Mouse (Mus musculus): ENCODE results near the gene Bid. TPM values are rescaled to one million over a fixed set of nuclear protein-coding genes. Genes with fewer than 3 reads are reported as not detected.
"Not testable (repeated sequence)": the region's sequence is repeated elsewhere in the genome, so short reads cannot be mapped to it uniquely, and the experiment has no call there.

Bid gene
- polyA plus RNA-seq, 1 experiment from 2014 or later = 58.5 TPM

DNA sequence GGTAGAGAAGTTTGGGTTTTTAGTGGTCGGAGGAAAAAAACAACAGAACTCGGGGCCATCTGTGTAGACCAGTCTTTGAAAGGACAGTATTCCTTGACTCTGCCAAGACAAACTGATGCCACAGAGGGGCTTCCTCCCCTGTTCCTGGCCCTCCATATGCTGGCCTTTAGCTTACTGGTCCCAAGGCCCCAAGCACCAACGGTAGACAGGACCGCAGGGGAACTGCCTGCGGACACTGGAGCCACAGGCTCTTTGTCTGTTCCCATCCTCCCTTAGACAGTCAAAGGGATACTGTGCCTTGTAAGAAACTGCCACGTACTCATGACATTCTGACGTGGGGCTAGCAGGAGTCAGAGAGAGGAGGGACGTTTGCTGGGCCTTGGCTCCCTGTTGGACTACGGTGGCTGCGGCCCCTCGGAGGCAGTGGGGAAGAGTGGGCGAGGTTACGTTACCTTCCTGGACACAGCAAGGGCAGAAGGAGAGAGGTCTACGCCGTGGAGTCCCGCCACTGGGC lies 20.5 kb upstream of the Bid start:
- ChIA-PET POLR2A (no interaction called here), CTCF (interaction anchor here (1.9 to 2.7 kb wide), 2 partner anchors 13 to 16 kb away, joined by 6 to 7 read pairs; no protein-coding TSS in a partner anchor)
- TF ChIP-seq CTCF (IDR thresholded peaks at IDR 0.05) = no peak
- no peaks in the 10 kb centered on the region for H3K27me3 ChIP-seq
- in situ Hi-C loops (cut with MboI; ENCODE audit: low pct_unique_long_range_greater_than_20kb) = no loop called here
- ATAC-seq (no peak), DNase-seq (ENCODE audit: low read depth, low spot score) (no peak)

DNA sequence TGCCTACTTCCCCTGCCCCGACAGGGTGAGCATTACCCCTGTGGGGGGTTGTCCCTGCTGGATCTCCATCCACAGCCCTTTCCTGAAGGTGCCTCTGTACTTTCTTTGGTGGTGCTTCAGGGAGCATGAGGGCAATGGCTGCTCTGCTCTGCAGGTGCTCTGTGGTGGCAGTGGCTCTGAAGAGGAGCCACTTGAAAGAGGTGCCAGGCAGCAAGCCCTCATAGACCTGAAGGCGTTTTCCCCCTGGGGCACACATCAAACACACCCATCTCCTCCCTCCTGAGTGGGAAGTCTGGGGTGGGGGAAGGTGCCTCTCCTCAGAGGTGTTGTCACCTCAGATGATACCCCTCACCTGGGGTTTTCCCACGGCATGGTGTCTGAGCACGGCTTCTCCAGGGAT lies 17.5 kb upstream of the Bid start:
- no peak for ATAC-seq
- H3K27me3 ChIP-seq = no peaks in the 10 kb centered on the region
- in situ Hi-C loops (cut with MboI; ENCODE audit: low pct_unique_long_range_greater_than_20kb) = no loop called here
- ChIA-PET CTCF (no interaction called here), POLR2A (no interaction called here)
- TF ChIP-seq CTCF (IDR thresholded peaks at IDR 0.05) = no peak
- DNase-seq (ENCODE audit: low read depth, low spot score) = no peak

DNA sequence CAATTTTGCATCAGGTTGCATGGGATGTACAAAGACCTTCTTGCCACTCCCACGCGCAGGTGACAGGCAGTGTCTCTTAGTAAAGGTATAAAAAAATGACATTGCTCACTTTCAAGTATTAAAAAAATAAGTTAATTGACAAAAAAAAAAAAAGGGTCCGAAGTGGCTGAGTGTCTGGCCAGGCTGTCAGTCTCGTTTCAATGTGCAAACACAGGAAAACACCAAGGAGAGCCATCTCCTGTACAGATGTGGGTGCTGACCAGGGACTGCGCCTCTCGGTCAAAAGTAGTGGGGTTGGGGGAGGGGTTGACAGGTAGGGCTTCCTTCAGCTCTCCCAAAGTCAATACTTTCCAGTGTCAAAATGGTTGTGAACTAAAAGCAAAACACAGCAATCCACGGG lies 17.0 kb upstream of the Bid start:
- DNase-seq (ENCODE audit: low read depth, low spot score) (no peak), ATAC-seq (no peak)
- POLR2A ChIA-PET = no interaction called here
- CTCF ChIA-PET = no interaction called here
- in situ Hi-C loops (cut with MboI; ENCODE audit: low pct_unique_long_range_greater_than_20kb) = no loop called here
- no peaks in the 10 kb centered on the region for H3K27me3 ChIP-seq
- TF ChIP-seq CTCF (IDR thresholded peaks at IDR 0.05) = no peak

DNA sequence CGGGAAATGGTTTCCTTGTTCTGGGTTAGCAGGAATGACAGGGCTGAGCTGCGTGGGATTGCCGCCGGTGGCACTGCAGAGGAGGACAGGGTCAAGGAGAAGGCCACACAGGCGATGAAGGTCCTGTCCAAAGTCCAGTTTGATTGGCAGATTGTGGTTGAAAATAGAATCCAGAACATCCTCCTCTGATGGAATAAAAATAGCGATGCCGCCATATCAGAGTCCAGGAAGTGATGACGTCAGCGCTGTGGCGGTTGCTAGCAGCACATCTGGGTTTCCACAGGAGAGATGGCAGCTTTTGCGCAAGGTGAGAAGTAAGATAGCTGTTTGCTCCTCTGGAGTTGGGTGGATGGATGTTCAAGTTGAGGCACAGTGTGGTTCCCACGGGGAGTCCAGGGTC lies 15.9 kb upstream of the Bid start:
- ATAC-seq = no peak
- ChIA-PET CTCF (interaction anchor here (0.9 kb wide), 1 partner anchor 16 kb away, joined by 3 read pairs; no protein-coding TSS in a partner anchor), POLR2A (no interaction called here)
- DNase-seq (ENCODE audit: low read depth, low spot score) = no peak
- TF ChIP-seq CTCF (IDR thresholded peaks at IDR 0.05) = no peak
- H3K27me3 ChIP-seq = no peaks in the 10 kb centered on the region
- in situ Hi-C loops (cut with MboI; ENCODE audit: low pct_unique_long_range_greater_than_20kb) = no loop called here

DNA sequence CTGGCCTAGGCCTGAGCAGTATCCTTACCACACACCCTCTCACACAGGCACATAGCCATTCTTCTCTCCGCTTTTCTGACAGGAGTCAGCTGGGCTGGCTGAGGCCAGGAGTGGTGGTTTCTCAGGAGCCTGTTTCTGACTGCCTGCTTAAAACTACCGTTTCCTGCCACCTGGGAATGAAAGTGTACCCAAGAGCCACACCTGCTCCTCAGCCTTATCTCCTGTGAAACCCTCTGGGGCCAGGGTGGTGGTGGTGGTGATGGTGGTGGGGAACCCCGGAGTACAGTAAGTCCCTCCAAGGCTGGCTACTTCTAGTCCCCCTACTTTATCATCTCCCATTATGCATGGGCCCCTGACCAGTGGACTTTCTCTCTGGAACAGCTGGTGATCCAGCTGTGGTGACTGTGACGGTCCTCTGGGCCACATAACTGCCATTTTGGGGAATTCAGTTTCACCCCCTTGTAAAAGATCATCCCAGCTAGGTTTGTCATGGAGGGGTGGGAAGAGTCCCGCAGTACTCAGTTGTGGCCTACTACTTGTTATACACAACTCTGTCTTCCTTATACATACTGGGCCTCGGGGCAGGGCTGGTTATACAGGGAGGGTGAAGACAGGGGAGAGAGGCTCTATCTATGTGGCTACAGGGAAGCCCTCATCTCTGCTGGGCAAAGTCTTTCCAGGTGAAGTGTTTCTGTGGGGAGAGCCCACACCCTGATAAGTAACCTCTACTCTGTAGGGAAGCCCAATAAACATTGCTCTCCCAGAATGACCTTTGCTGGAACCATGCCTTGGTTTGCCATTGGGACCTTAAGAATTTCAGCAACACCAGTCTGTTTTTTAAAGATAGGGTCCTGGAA lies 14.0 kb upstream of the Bid start:
- in situ Hi-C loops (cut with MboI; ENCODE audit: low pct_unique_long_range_greater_than_20kb) = no loop called here
- ChIA-PET CTCF (interaction anchor here (1.5 kb wide), 1 partner anchor 17 kb away, joined by 4 read pairs; no protein-coding TSS in a partner anchor), POLR2A (interaction anchor here (0.6 kb wide), 1 partner anchor 13 kb away, joined by 3 read pairs; no protein-coding TSS in a partner anchor)
- DNase-seq (ENCODE audit: low read depth, low spot score) = no peak
- TF ChIP-seq CTCF (IDR thresholded peaks at IDR 0.05) = no peak
- no peak for ATAC-seq
- H3K27me3 ChIP-seq = no peaks in the 10 kb centered on the region

DNA sequence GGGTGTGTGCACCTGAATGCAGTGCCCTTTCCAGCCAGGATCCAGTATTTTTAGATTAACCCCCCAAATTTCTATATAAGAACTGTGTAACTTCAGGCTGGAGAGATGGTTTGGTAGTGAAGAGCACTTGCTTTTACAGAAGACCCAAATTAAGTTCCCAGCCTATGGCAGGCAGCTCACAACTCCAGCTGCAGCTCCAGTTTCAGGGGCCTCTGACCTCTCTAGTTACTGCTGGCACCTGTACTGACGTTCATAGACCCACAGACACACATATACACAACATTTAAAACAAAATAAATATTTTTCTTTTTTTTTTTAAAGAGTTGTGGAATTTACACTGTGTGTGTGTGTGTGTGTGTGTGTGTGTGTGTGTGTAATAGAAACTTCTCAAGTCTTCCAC lies 12.8 kb upstream of the Bid start:
- no peak for ATAC-seq
- TF ChIP-seq CTCF (IDR thresholded peaks at IDR 0.05) = no peak
- in situ Hi-C loops (cut with MboI; ENCODE audit: low pct_unique_long_range_greater_than_20kb) = no loop called here

DNA sequence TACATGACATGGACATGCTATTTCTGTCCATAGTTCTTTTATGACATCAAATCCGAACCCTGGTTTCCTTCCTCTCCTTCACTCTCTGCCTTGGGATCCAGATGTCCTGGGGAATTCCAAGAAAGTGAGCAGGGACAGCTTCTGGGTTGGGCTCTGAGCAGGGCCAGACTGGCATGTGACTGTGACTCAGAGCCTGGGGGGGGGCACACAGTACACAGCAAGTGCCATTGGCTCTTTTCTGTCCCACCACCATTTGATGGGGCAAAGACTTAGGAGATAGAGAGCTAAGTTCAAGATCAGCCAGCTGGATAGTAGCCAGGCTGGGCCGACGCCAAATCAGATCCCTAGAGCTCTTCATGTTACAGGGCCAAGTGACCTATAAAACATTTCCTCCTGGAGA lies 11.1 kb upstream of the Bid start:
- in situ Hi-C loops (cut with MboI; ENCODE audit: low pct_unique_long_range_greater_than_20kb) = no loop called here
- ATAC-seq (peak; percentile 65), DNase-seq (ENCODE audit: low read depth, low spot score) (peak; percentile 65)
- ChIA-PET CTCF (interaction anchor here (1.2 to 1.5 kb wide), 4 partner anchors 8 to 25 kb away, joined by 3 to 4 read pairs (median 4); no protein-coding TSS in a partner anchor), POLR2A (no interaction called here)
- TF ChIP-seq CTCF (IDR thresholded peaks at IDR 0.05) = no peak
- no peaks in the 10 kb centered on the region for H3K27me3 ChIP-seq

More for the DNA sequence above, 12.8 kb upstream of the Bid start:
- no peak for DNase-seq (ENCODE audit: low read depth, low spot score)
- ChIA-PET POLR2A (no interaction called here), CTCF (no interaction called here)
- no peaks in the 10 kb centered on the region for H3K27me3 ChIP-seq

DNA sequence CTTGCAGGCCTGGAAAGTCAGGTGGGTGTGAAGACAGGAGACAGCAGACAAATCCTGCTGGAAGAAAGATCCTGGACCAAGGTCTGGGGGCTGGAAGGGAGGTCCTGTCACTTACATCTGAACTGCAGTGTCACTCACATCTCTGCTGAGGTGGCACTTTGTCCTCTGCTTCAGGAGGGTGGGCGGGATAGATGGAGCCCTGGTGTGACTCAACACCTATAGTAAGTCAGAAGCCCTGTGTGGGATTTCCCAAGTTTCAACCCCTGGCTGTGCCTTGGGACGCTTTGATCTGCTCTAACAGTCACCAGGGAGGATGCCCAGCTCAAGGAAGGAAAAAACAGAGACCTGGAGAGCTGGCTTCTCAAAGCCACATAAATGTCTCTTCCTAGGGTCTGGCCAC lies 10.2 kb upstream of the Bid start:
- CTCF ChIA-PET = interaction anchor here (1.3 to 1.5 kb wide), 4 partner anchors 8 to 28 kb away, joined by 3 to 4 read pairs (median 3); no protein-coding TSS in a partner anchor
- peak; percentile 51 for ATAC-seq
- no peaks in the 10 kb centered on the region for H3K27me3 ChIP-seq
- DNase-seq (ENCODE audit: low read depth, low spot score) = no peak
- in situ Hi-C loops (cut with MboI; ENCODE audit: low pct_unique_long_range_greater_than_20kb) = no loop called here
- no peak for TF ChIP-seq CTCF (IDR thresholded peaks at IDR 0.05)
- POLR2A ChIA-PET = no interaction called here

DNA sequence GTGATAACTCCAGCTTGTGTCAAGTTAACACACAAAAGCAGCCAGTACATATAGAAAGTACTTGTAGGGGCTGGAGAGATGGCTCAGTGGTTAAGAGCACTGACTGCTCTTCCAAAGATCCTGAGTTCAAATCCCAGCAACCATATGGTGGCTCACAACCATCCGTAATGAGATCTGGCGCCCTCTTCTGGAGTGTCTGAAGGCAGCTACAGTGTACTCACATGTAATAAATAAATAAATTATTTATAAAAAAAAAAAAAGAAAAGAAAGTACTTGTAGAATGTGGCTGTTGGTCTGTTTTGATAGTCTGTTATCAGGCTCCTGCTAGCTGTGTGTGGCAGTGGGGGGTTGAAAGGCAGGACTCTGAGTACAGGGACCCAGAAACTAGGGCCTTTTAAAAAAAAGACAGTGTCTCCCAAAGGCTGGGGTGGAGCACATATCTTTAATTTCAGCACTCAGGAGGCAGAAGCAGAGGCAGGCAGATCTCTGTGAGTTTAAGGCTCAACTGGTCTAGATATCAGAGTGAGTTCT lies 8.2 kb upstream of the Bid start:
- CTCF ChIA-PET = interaction anchor here (1.8 kb wide), 1 partner anchor 11 kb away, joined by 6 read pairs; no protein-coding TSS in a partner anchor
- H3K27me3 ChIP-seq; POLR2A ChIA-PET; in situ Hi-C loops (cut with MboI; ENCODE audit: low pct_unique_long_range_greater_than_20kb); ATAC-seq; DNase-seq (ENCODE audit: low read depth, low spot score): not testable (repeated sequence)

DNA sequence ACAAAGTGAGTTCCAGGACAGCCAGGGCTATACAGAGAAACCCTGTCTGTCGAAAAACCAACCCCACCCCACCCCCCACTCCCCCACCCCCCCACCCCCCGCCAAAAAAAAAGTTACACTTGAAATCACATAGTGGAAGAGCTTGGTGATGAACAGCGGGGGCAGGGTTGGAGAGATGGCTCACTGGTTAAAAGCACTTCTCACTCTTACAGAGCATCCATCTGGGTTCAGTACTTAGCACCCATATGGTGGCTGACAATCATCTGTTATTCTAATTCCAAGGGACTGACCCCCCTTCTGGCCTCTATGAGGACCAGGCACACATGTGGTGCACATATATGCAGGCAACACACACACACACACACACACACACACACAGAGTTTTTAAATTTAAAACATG lies 1.3 kb upstream of the Bid start:
- DNase-seq (ENCODE audit: low read depth, low spot score) (no peak), ATAC-seq (no peak)
- in situ Hi-C loops (cut with MboI; ENCODE audit: low pct_unique_long_range_greater_than_20kb) = no loop called here
- no peaks in the 10 kb centered on the region for H3K27me3 ChIP-seq
- no peak for TF ChIP-seq CTCF (IDR thresholded peaks at IDR 0.05)
- ChIA-PET CTCF (no interaction called here), POLR2A (no interaction called here)

DNA sequence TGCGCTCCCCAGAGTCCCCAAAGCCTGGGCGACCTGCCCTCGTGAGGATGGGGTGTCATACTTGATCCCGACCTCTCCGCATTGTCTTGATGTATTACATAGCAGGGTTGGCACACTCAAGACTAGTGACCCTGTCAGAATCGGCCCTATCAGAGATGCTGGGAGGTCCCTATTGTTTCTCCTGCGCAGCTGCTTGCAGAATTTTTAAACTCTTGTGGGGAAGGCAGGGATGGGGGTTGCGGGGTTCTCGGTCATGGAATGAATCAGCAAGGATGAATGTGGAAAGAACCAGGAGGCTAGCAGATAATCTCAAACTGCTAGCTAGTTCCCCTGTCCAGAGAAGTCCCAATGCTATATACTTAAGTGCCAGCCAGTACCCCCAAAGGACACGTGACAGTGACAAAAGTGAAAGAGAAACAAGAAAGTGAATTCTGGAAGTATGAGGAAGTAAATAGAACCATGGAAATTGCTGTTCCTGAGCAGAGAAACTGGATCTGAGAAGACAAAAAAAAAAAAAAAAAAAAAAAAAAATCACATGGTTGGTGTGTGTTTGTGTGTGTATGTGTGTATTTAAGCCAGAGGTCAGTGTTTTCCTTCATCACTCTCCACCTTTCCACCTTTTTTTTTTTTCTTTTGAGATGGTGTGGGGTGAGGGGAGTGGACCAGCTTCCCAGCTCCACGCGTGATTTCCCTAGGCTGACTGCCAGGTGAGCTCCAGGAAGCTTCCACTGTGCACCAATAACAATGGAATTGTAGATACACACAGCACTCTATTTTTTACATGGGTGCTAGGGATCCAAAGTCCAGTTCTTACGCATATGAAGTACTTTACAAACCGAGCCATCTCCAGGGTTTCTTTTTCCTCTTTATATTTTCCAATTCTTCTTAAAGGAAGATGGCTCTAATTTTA lies 574 bp upstream of the Bid start:
- DNase-seq (ENCODE audit: low read depth, low spot score); in situ Hi-C loops (cut with MboI; ENCODE audit: low pct_unique_long_range_greater_than_20kb); CTCF ChIA-PET; H3K27me3 ChIP-seq: not testable (repeated sequence)
- ATAC-seq = peak; percentile 48
- POLR2A ChIA-PET = interaction anchor here (0.6 to 1.3 kb wide), 2 partner anchors 14 kb away, joined by 3 to 5 read pairs; no protein-coding TSS in a partner anchor
